Mouse (Mus musculus) ES-Bruce4 (cell line): ENCODE results near the gene Hipk2. TPM values are rescaled to one million over a fixed set of nuclear protein-coding genes. Genes with fewer than 3 reads are reported as not detected.

Experiments
- H3K27ac ChIP-seq: 2 replicates; pipeline ENCODE4 v1.5.1; 2012; ENCODE audit warnings: low read length, inconsistent platforms; ENCODE audit not compliant: insufficient read depth
- H3K27me3 ChIP-seq: 2 replicates; pipeline ENCODE4 v1.6.1; 2012; ENCODE audit warnings: mild to moderate bottlenecking, low read length, inconsistent platforms; ENCODE audit not compliant: control insufficient read depth, poor library complexity, insufficient read depth, severe bottlenecking
- H3K36me3 ChIP-seq: 2 replicates; pipeline ENCODE4 v1.6.1; 2012; ENCODE audit warnings: inconsistent platforms, mild to moderate bottlenecking, low read length, moderate library complexity; ENCODE audit not compliant: control insufficient read depth, poor library complexity, insufficient read depth, severe bottlenecking
- H3K4me1 ChIP-seq: one replicate; pipeline ENCODE4 v1.8.1; 2011; ENCODE audit warnings: low read length; ENCODE audit not compliant: control insufficient read depth, insufficient read depth
- H3K4me3 ChIP-seq: 2 replicates; pipeline ENCODE4 v1.5.1; 2011; ENCODE audit warnings: low read depth, mild to moderate bottlenecking, low read length
- H3K9ac ChIP-seq: 2 replicates; pipeline ENCODE4 v1.6.1; 2012; ENCODE audit warnings: low read depth, mild to moderate bottlenecking, inconsistent platforms; ENCODE audit not compliant: poor library complexity, severe bottlenecking
- H3K9me3 ChIP-seq: replicated peaks from 2 replicates; pipeline ENCODE4 v1.6.1; 2012; ENCODE audit warnings: mild to moderate bottlenecking, low read length, inconsistent platforms; ENCODE audit not compliant: control insufficient read depth, poor library complexity, insufficient read depth, severe bottlenecking
- CTCF ChIP-seq: IDR thresholded peaks from one replicate; pipeline ENCODE4 v1.8.1; 2011; ENCODE audit warnings: low read depth, low read length
- EP300 ChIP-seq: IDR thresholded peaks from 2 replicates; pipeline ENCODE4 v1.6.1; 2011; ENCODE audit warnings: low read depth, low read length; ENCODE audit not compliant: insufficient read depth
- POLR2A ChIP-seq: IDR thresholded peaks from one replicate; pipeline ENCODE4 v1.8.1; 2011; ENCODE audit warnings: low read length; ENCODE audit not compliant: insufficient read depth
- polyA plus RNA-seq: library from polyadenylated mRNA; stranded (reverse); fragments of >200 nt; gene quantifications from 2 replicates; pipeline ENCODE4 v1.2.4, GENCODE M21; 2011; ENCODE audit warnings: low read depth; ENCODE audit not compliant: missing spikeins, insufficient read depth, insufficient read length

The Hipk2 gene
- polyA plus RNA-seq, 1 experiment: 17.8 TPM

GRCm38 (mm10) chr6:38827435-38827834 lies 48.5 kb downstream of the Hipk2 start:
- H3K27me3 ChIP-seq: no peaks in the 10 kb centered on the region
- H3K36me3 ChIP-seq: no peaks in the 10 kb centered on the region
- H3K9ac ChIP-seq: no peak overlapping the region
- no peaks in the 10 kb centered on the region for H3K4me1 ChIP-seq
- no peak overlapping the region for H3K4me3 ChIP-seq
- no peaks in the 10 kb centered on the region for H3K9me3 ChIP-seq
- H3K27ac ChIP-seq: no peak overlapping the region
- TF ChIP-seq EP300: no peak
- no peak for TF ChIP-seq CTCF
- TF ChIP-seq POLR2A: no peak

DNA sequence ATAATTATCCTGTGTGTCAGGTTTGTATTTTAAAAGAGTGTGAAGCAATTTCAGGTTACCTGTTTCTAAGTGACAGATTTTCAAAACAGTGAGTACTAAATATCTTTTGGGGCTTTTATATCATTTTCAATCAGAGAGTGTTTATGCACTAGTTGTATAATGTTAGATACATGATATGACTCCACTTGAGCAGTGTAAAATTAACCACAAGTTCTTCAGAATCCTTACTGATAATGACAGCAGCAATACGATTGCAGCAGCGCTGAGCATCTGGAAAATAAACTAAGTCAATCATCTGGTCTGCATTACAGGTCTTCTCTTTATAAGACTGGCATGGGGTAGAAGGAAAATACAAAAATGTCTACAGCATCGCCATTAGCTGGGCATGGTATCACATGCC lies 49.1 kb downstream of the Hipk2 start:
- Histone ChIP-seq H3K27me3 (no peaks in the 10 kb centered on the region), H3K4me1 (no peaks in the 10 kb centered on the region), H3K9me3 (no peaks in the 10 kb centered on the region), H3K9ac (no peak overlapping the region), H3K36me3 (no peaks in the 10 kb centered on the region), H3K4me3 (no peak overlapping the region), H3K27ac (no peak overlapping the region)
- TF ChIP-seq CTCF: no peak

GRCm38 (mm10) chr6:38825886-38826285 lies 50.1 kb downstream of the Hipk2 start:
- no peak overlapping the region for H3K9ac ChIP-seq
- H3K9me3 ChIP-seq: no peaks in the 10 kb centered on the region
- no peaks in the 10 kb centered on the region for H3K27me3 ChIP-seq
- H3K36me3 ChIP-seq: no peaks in the 10 kb centered on the region
- TF ChIP-seq CTCF: no peak
- no peak for TF ChIP-seq POLR2A
- no peak for TF ChIP-seq EP300
- no peak overlapping the region for H3K27ac ChIP-seq
- no peaks in the 10 kb centered on the region for H3K4me1 ChIP-seq
- H3K4me3 ChIP-seq: no peak overlapping the region

- no peak overlapping the region for H3K9ac ChIP-seq
- no peaks in the 10 kb centered on the region for H3K36me3 ChIP-seq
- H3K27ac ChIP-seq: no peak overlapping the region
- no peak for TF ChIP-seq CTCF
- no peak for TF ChIP-seq EP300
- TF ChIP-seq POLR2A: no peak
- no peaks in the 10 kb centered on the region for H3K4me1 ChIP-seq
- no peaks in the 10 kb centered on the region for H3K9me3 ChIP-seq
- no peaks in the 10 kb centered on the region for H3K27me3 ChIP-seq
- H3K4me3 ChIP-seq: no peak overlapping the region
These were observed 52.1 kb downstream of the Hipk2 start for GRCm38 (mm10) chr6:38823827-38824226.

DNA sequence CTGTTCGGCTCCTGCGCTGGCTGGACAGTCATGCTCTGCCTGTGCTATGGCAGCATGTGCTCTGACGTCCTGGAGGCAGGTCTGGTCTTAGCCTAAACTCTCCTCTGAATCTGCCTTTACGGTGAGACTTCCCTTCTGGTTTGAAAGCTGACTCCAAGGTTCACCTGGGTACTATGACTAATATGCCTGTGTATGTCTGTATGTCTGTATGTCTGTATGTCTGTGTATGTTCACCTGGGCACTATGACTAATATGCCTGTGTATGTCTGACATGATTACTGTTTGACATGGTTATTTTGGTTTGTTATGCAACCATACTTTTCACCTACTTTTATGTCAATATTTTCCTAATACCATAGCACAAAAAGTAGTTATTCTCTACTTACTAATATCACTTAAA lies 52.8 kb downstream of the Hipk2 start:
- no peaks in the 10 kb centered on the region for H3K4me1 ChIP-seq
- H3K4me3 ChIP-seq: no peak overlapping the region
- H3K36me3 ChIP-seq: no peaks in the 10 kb centered on the region
- no peak overlapping the region for H3K9ac ChIP-seq
- H3K27ac ChIP-seq: no peak overlapping the region
- H3K27me3 ChIP-seq: no peaks in the 10 kb centered on the region
- H3K9me3 ChIP-seq: no peaks in the 10 kb centered on the region
- TF ChIP-seq CTCF (no peak), POLR2A (no peak), EP300 (no peak)

DNA sequence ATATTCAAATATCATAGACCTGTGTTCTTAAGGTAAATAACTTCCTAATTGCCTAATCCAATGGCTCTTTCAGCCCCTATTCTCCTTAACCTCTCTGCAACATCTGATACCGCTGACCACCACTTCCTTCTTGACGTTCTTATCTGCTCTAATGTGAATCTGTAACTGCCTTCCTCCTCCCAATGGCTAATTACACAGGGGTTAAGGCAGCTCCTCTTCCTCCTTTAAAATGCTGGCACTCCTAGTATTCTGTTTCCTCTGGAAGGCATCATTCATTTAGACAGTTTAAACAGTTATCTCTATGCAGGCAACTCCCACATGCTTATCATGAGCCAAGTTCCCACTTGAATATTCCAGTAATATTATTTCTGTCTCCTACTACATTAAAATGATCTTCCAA lies 54.3 kb downstream of the Hipk2 start:
- Histone ChIP-seq H3K4me1 (no peaks in the 10 kb centered on the region), H3K4me3 (no peak overlapping the region), H3K9me3 (no peaks in the 10 kb centered on the region), H3K9ac (no peak overlapping the region), H3K27ac (no peak overlapping the region), H3K36me3 (no peaks in the 10 kb centered on the region), H3K27me3 (no peaks in the 10 kb centered on the region)
- TF ChIP-seq EP300 (no peak), CTCF (no peak), POLR2A (no peak)

DNA sequence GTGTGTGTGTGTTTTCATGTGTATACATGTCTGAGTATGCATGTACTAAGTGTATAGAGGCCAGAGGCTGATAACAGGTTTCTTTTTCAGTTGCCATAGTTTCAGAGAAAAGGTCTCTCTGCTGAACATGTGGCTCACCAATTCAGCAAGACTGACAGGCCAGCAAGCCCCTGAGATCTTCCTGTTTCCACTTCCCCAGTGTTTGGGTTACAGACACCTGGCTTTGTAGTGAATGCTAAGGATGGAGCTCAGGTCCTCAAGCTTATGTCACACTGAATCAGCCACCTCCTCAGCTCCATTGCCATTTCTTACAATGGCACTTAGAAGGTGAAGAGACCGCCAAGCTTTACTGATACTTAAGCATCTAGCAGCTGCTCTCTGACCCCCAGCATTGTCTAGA lies 55.1 kb downstream of the Hipk2 start:
- no peaks in the 10 kb centered on the region for H3K27me3 ChIP-seq
- H3K36me3 ChIP-seq: no peaks in the 10 kb centered on the region

More for the DNA sequence above, 55.1 kb downstream of the Hipk2 start:
- Histone ChIP-seq H3K4me3 (no peak overlapping the region), H3K9ac (no peak overlapping the region), H3K4me1 (no peaks in the 10 kb centered on the region), H3K27ac (no peak overlapping the region), H3K9me3 (no peaks in the 10 kb centered on the region)
- TF ChIP-seq CTCF (no peak), POLR2A (no peak), EP300 (no peak)
